Mouse (Mus musculus) erythroblast, embryonic 14.5 days (primary cell): Measurements from ENCODE around the gene Hmgcl.

Experiments
- GATA1 ChIP-seq: IDR thresholded peaks from 2 replicates; pipeline ENCODE4 v1.6.1; 2012; ENCODE audit warnings: low read length, inconsistent platforms, mixed read lengths
- TAL1 ChIP-seq: IDR thresholded peaks from 3 replicates; pipeline ENCODE4 v1.6.1; 2012; ENCODE audit warnings: low read length, inconsistent platforms, mixed read lengths

GRCm38 (mm10) chr4:135911531-135911930 is 34.7 kb upstream of the Hmgcl start:
- TF ChIP-seq GATA1, result no peak
- TF ChIP-seq TAL1, result no peak
